Mouse (Mus musculus): ENCODE data around the gene Srgap1. TPM values are rescaled to one million over a fixed set of nuclear protein-coding genes. Genes with fewer than 3 reads are reported as not detected.

Srgap1 gene
- polyA plus RNA-seq, 1 experiment from 2014 or later = 15.8 TPM

GRCm38 (mm10) chr10:121763191-121763590, 283.9 kb downstream of the Srgap1 start:
- WGBS = 92% methylated on average over 9 of the region's 13 CpGs
- no peak overlapping the region for H3K4me3 ChIP-seq (replicated peaks)
- H3K27ac ChIP-seq = no peak overlapping the region
- no peaks in the 10 kb centered on the region for H3K9me3 ChIP-seq
- ATAC-seq (ENCODE audit: insufficient number of reproducible peaks, insufficient read depth, low FRiP score, low TSS enrichment, low read depth) = no peak
- H3K36me3 ChIP-seq = no peaks in the 10 kb centered on the region
- H3K4me1 ChIP-seq (replicated peaks) = 0 out of 2 replicates have a peak, but pooled peaks cover 2% of the 10 kb centered on the region
- H3K27me3 ChIP-seq = no peaks in the 10 kb centered on the region
- H3K9ac ChIP-seq (replicated peaks) = no peak overlapping the region
- no peak overlapping the region for H3K4me2 ChIP-seq

DNA sequence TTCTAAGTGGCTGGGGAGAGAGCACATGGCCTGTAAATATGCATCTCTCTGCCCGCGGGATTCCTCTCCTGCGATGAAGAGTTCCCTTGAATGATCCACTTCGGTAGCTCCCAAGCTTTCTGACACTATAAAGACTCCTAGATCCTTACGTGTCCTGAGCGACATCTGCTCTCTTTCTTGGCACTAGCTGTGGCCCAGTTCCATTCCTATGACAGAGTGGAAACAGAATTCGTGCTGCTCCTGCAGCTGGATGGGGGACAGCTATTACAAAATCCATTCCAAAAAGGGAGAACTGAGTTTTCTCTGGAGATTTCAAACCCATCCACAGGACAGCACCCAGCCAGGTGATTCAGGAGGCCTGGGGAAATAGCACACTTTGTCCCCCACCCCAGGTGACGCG, 285.0 kb downstream of the Srgap1 start:
- Histone ChIP-seq H3K27me3 (no peaks in the 10 kb centered on the region), H3K4me3 (replicated peaks) (no peak overlapping the region), H3K9ac (replicated peaks) (no peak overlapping the region), H3K36me3 (no peaks in the 10 kb centered on the region), H3K27ac (no peak overlapping the region), H3K4me2 (no peak overlapping the region), H3K4me1 (replicated peaks) (0 out of 2 replicates have a peak, but pooled peaks cover 3% of the 10 kb centered on the region), H3K9me3 (no peaks in the 10 kb centered on the region)
- ATAC-seq (ENCODE audit: insufficient number of reproducible peaks, insufficient read depth, low FRiP score, low TSS enrichment, low read depth) = no peak
- WGBS = 85% methylated on average over 9 of the region's 9 CpGs

DNA sequence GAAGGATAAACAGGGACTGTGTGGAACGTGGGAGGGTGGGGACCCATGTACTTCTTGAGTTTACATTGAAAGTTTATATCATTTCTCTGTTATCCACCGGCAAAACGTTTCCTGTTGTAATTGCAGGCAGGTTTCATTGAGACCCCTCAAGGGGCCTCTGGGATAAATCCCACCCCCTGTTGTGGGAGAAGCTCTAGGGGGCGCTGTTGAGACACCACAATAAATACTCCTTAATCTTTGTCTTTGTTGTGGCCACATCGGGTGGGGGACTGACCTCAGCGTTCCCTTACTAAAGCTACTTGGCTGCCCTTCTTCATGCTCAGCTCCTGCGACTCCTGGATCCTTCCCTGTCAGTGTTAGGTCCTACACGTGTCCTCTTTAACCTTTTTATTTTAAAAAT, 288.0 kb downstream of the Srgap1 start:
- 56% methylated on average over 8 of the region's 8 CpGs for WGBS
- ATAC-seq (ENCODE audit: insufficient number of reproducible peaks, insufficient read depth, low FRiP score, low TSS enrichment, low read depth) = no peak

GRCm38 (mm10) chr10:121756677-121757076, 290.4 kb downstream of the Srgap1 start:
- WGBS = 86% methylated on average over 4 of the region's 4 CpGs
- H3K4me3 ChIP-seq (replicated peaks) = no peak overlapping the region
- H3K27ac ChIP-seq = no peak overlapping the region
- H3K9ac ChIP-seq (replicated peaks) = no peak overlapping the region
- no peaks in the 10 kb centered on the region for H3K36me3 ChIP-seq
- no peaks in the 10 kb centered on the region for H3K9me3 ChIP-seq
- ATAC-seq (ENCODE audit: insufficient number of reproducible peaks, insufficient read depth, low FRiP score, low TSS enrichment, low read depth) = no peak
- H3K27me3 ChIP-seq = no peaks in the 10 kb centered on the region
- H3K4me1 ChIP-seq (replicated peaks) = 0 out of 2 replicates have a peak, but pooled peaks cover 3% of the 10 kb centered on the region
- H3K4me2 ChIP-seq = no peak overlapping the region

More for the DNA sequence above, 288.0 kb downstream of the Srgap1 start:
- Histone ChIP-seq H3K9ac (replicated peaks) (no peak overlapping the region), H3K27me3 (no peaks in the 10 kb centered on the region), H3K9me3 (no peaks in the 10 kb centered on the region), H3K36me3 (no peaks in the 10 kb centered on the region), H3K4me1 (replicated peaks) (0 out of 2 replicates have a peak, but pooled peaks cover 3% of the 10 kb centered on the region), H3K4me2 (no peak overlapping the region), H3K27ac (no peak overlapping the region), H3K4me3 (replicated peaks) (no peak overlapping the region)

GRCm38 (mm10) chr10:121755822-121756221, 291.3 kb downstream of the Srgap1 start:
- no peak for ATAC-seq (ENCODE audit: insufficient number of reproducible peaks, insufficient read depth, low FRiP score, low TSS enrichment, low read depth)
- 25% methylated on average over 1 of the region's 1 CpGs for WGBS
- no peaks in the 10 kb centered on the region for H3K27me3 ChIP-seq
- H3K4me2 ChIP-seq = no peak overlapping the region
- H3K9ac ChIP-seq (replicated peaks) = no peak overlapping the region
- 0 out of 2 replicates have a peak, but pooled peaks cover under 1% of the 10 kb centered on the region for H3K36me3 ChIP-seq
- no peak overlapping the region for H3K4me3 ChIP-seq (replicated peaks)
- H3K4me1 ChIP-seq (replicated peaks) = 0 out of 2 replicates have a peak, but pooled peaks cover 3% of the 10 kb centered on the region
- H3K9me3 ChIP-seq = no peaks in the 10 kb centered on the region
- H3K27ac ChIP-seq = no peak overlapping the region

- Histone ChIP-seq H3K9me3 (no peaks in the 10 kb centered on the region), H3K4me1 (replicated peaks) (0 out of 2 replicates have a peak, but pooled peaks cover 3% of the 10 kb centered on the region), H3K4me2 (no peak overlapping the region), H3K9ac (replicated peaks) (no peak overlapping the region), H3K4me3 (replicated peaks) (no peak overlapping the region), H3K27me3 (no peaks in the 10 kb centered on the region), H3K27ac (no peak overlapping the region), H3K36me3 (peaks cover 8% of the 10 kb centered on the region; the same call in 1 of the 2 replicates)
- 84% methylated on average over 5 of the region's 5 CpGs for WGBS
- ATAC-seq (ENCODE audit: insufficient number of reproducible peaks, insufficient read depth, low FRiP score, low TSS enrichment, low read depth) = no peak
Measured at GRCm38 (mm10) chr10:121754237-121754636, 292.9 kb downstream of the Srgap1 start.

DNA sequence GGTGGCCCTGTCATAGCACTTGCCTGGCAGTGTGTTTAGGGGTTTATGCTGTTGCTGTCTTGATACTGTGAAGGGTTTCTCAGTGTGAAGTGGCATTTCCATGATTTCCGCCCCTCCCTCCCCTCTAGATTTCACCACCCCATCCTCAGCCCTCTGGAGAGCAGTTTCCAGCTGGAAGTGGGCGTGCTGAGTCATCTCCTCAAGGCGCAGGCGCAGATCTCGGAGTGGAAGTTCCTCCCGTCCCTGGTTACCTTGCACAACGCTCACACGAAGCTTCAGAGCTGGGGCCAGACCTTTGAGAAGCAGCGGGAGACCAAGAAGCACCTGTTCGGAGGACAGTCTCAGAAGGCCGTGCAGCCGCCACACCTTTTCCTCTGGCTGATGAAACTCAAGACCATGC, 296.9 kb downstream of the Srgap1 start:
- no peak for ATAC-seq (ENCODE audit: insufficient number of reproducible peaks, insufficient read depth, low FRiP score, low TSS enrichment, low read depth)
- H3K27ac ChIP-seq = no peak overlapping the region
- no peaks in the 10 kb centered on the region for H3K4me1 ChIP-seq (replicated peaks)
- no peak overlapping the region for H3K4me3 ChIP-seq (replicated peaks)
- H3K36me3 ChIP-seq = peaks cover 27% of the 10 kb centered on the region
- no peaks in the 10 kb centered on the region for H3K27me3 ChIP-seq
- H3K9me3 ChIP-seq = no peaks in the 10 kb centered on the region
- no peak overlapping the region for H3K4me2 ChIP-seq
- 91% methylated on average over 12 of the region's 12 CpGs for WGBS
- no peak overlapping the region for H3K9ac ChIP-seq (replicated peaks)

DNA sequence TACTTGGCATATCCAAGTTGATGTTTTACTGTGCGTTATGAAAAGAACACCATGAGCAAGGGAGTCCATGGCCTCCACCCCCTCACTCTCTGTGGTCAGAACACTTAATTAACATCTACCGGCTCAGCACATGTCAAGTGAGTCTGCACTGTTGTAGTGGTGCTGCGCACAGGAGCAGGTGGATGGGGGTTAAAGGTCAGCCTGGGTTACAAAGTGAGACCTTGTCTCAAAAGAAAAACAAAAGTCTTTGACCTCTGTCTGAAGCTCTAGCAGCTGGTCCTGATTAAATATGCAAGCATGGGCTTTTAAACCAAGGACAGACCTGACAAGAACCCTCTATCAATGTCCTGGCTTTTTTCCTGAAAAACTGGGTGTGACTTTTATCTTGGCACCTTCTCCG, 304.8 kb downstream of the Srgap1 start:
- Histone ChIP-seq H3K4me2 (no peak overlapping the region), H3K27ac (no peak overlapping the region), H3K36me3 (peaks cover 21% of the 10 kb centered on the region), H3K27me3 (no peaks in the 10 kb centered on the region), H3K9me3 (no peaks in the 10 kb centered on the region), H3K4me3 (replicated peaks) (no peak overlapping the region), H3K4me1 (replicated peaks) (peaks cover 13% of the 10 kb centered on the region), H3K9ac (replicated peaks) (no peak overlapping the region)
- 37% methylated on average over 4 of the region's 4 CpGs for WGBS
- no peak for ATAC-seq (ENCODE audit: insufficient number of reproducible peaks, insufficient read depth, low FRiP score, low TSS enrichment, low read depth)

DNA sequence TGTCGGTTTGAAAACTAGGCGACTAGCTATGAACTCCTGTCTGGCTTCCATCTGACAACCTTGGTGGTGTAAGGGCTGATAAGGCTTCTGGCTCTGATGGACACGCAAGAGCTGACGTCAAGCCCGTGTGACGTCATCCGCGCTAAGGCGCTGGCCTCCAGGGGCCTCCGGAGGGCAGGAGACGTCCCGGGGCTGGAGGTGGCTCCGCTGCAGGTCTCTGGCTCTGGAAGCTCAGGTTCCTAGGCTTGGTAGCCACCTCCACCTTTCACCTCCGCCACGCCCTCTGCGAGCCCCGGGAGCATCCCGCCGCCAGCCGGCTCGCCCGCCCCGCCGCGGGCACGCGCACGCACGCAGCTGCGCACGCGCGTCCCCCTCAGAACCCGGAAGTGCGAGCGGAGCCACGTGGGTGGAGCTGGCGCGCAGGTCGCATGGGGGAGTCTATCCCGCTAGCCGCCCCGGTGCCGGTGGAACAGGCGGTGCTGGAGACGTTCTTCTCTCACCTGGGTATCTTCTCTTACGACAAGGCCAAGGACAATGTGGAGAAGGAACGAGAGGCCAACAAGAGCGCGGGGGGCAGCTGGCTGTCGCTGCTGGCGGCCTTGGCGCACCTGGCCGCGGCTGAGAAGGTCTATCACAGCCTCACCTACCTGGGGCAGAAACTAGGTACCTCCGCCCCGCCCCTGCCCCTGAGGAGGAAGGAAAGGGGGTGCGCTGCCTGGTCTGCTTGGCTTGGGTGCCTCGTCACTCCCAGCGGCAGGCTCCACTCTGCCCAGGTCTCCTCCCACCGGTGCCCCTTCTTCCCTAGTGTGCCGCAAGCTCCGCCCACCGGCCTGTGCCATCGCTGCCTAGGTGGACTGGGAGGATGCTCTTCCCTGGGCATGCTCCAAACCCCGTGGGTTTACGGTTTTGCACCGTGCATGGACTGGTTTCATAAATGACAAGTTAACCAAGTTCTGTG, 307.3 kb downstream of the Srgap1 start, which contains the start of gene BC048403:
BC048403 (plus strand) TSS at position 390 of the 958 bp plus-strand sequence.
- ATAC-seq (ENCODE audit: insufficient number of reproducible peaks, insufficient read depth, low FRiP score, low TSS enrichment, low read depth) = peak; percentile 85
- WGBS = under 1% methylated on average over 68 of the region's 68 CpGs
- 0 out of 2 replicates have a peak within 1 kb of the TSS, but pooled peaks have one; percentile 62 for H3K27ac ChIP-seq

DNA sequence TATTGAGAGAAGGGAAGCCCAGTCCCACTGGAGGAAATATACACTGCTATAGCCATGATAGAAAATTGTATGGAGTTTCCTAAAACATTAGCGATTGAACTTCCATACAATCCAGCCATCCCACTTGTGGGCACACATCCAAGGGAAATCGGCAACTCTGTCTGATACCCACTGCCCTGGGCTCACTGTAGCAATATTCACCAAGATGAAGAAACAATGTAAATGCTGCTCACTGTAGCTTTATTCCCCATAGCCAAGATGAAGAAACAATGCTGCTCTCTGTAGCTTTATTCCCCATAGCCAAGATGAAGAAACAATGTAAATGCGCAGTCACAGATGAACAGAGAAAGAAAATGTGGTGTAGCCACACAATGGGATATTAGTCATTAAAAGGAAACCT, 309.9 kb downstream of the Srgap1 start:
- Histone ChIP-seq H3K27me3 (no peaks in the 10 kb centered on the region), H3K9ac (replicated peaks) (no peak overlapping the region), H3K4me1 (replicated peaks) (peaks cover 13% of the 10 kb centered on the region), H3K4me2 (no peak overlapping the region), H3K9me3 (no peaks in the 10 kb centered on the region), H3K36me3 (no peaks in the 10 kb centered on the region), H3K4me3 (replicated peaks) (no peak overlapping the region), H3K27ac (no peak overlapping the region)
- WGBS = 93% methylated on average over 3 of the region's 3 CpGs
- no peak for ATAC-seq (ENCODE audit: insufficient number of reproducible peaks, insufficient read depth, low FRiP score, low TSS enrichment, low read depth)

More for the DNA sequence above, 307.3 kb downstream of the Srgap1 start, which contains the start of gene BC048403:
- peak within 1 kb of the TSS; percentile 68 for H3K4me3 ChIP-seq (replicated peaks)
- H3K27me3 ChIP-seq = no peaks in the 10 kb centered on the region
- peak within 1 kb of the TSS; percentile 96 for H3K4me2 ChIP-seq
- H3K9ac ChIP-seq (replicated peaks) = peak within 1 kb of the TSS; percentile 63
- no peaks in the 10 kb centered on the region for H3K36me3 ChIP-seq
- no peaks in the 10 kb centered on the region for H3K9me3 ChIP-seq
- H3K4me1 ChIP-seq (replicated peaks) = peaks cover 13% of the 10 kb centered on the region

DNA sequence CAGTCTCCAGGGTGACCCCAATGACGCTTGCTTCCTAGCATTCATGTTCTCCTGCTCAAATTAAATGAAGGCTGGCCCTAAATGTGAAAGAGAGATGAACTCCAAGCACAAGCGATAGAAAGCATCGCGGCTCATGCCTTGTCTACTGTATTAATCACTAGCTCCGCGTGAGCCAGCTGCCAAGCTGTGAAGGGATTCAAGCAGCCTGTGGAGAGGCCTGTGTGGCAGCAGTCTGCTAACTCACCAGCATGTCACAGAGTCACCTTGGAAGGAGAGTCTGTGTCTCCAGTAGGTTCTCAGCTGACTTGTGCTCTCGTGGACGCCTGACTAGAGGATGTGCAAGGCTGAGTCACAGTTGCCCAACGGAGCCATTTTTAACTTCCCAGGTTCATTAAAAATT, 314.6 kb downstream of the Srgap1 start:
- Histone ChIP-seq H3K4me3 (replicated peaks) (no peak overlapping the region), H3K36me3 (no peaks in the 10 kb centered on the region), H3K4me2 (no peak overlapping the region), H3K4me1 (replicated peaks) (no peaks in the 10 kb centered on the region), H3K9me3 (no peaks in the 10 kb centered on the region), H3K27me3 (no peaks in the 10 kb centered on the region), H3K27ac (no peak overlapping the region), H3K9ac (replicated peaks) (no peak overlapping the region)
- ATAC-seq (ENCODE audit: insufficient number of reproducible peaks, insufficient read depth, low FRiP score, low TSS enrichment, low read depth) = no peak
- 92% methylated on average over 9 of the region's 9 CpGs for WGBS
